Mouse (Mus musculus): ENCODE data around the gene Cnga1. TPM values are rescaled to one million over a fixed set of nuclear protein-coding genes. Genes with fewer than 3 reads are reported as not detected.
A peak's percentile ranks its signal among the peaks of the same experiment; 100 is the strongest.

Cnga1 gene
- polyA plus RNA-seq, 1 experiment from 2014 or later, result not detected

GRCm38 (mm10) chr5:72647418-72647907, 3.4 kb upstream of the Cnga1 start, which contains the start of gene Nipal1:
Gene Nipal1, plus strand, starts transcription at chr5:72647795.
- no peaks in the 10 kb centered on the region for H3K9me3 ChIP-seq (ENCODE audit: control insufficient read depth, low read length)
- no peaks in the 10 kb centered on the region for H3K36me3 ChIP-seq (replicated peaks; ENCODE audit: control insufficient read depth, insufficient read depth)
- no peak within 1 kb of the TSS for H3K27ac ChIP-seq
- peak within 1 kb of the TSS; percentile 25; the same call in 1 of the 2 replicates for H3K9ac ChIP-seq
- no peaks in the 10 kb centered on the region for H3K4me1 ChIP-seq (replicated peaks; ENCODE audit: control insufficient read depth, insufficient read depth, low read length)
- peak within 1 kb of the TSS; percentile 78 for H3K4me2 ChIP-seq (replicated peaks)
- peak; percentile 46 for DNase-seq (ENCODE audit: low spot score)
- ATAC-seq (ENCODE audit: low FRiP score), result peak; percentile 93
- WGBS, result under 1% methylated on average over 25 of the region's 25 CpGs
- H3K4me3 ChIP-seq (replicated peaks; ENCODE audit: low read length), result peak within 1 kb of the TSS; percentile 39
- H3K27me3 ChIP-seq (ENCODE audit: control insufficient read depth, insufficient read depth, low read length), result peaks cover 24% of the 10 kb centered on the region

GRCm38 (mm10) chr5:72646996-72647395, 2.9 kb upstream of the Cnga1 start:
- DNase-seq (ENCODE audit: low spot score) (no peak), ATAC-seq (ENCODE audit: low FRiP score) (no peak; the same call in 1 of the 2 replicates)
- no peaks in the 10 kb centered on the region for H3K9me3 ChIP-seq (ENCODE audit: control insufficient read depth, low read length)
- H3K27ac ChIP-seq, result no peak overlapping the region
- peaks cover 24% of the 10 kb centered on the region for H3K27me3 ChIP-seq (ENCODE audit: control insufficient read depth, insufficient read depth, low read length)
- H3K9ac ChIP-seq, result 0 out of 2 replicates have a peak overlapping the region, but pooled peaks have one; percentile 25
- 26% methylated on average over 10 of the region's 10 CpGs for WGBS
- no peaks in the 10 kb centered on the region for H3K4me1 ChIP-seq (replicated peaks; ENCODE audit: control insufficient read depth, insufficient read depth, low read length)
- H3K4me3 ChIP-seq (replicated peaks; ENCODE audit: low read length), result peak overlapping the region; percentile 39
- peak overlapping the region; percentile 78 for H3K4me2 ChIP-seq (replicated peaks)
- no peaks in the 10 kb centered on the region for H3K36me3 ChIP-seq (replicated peaks; ENCODE audit: control insufficient read depth, insufficient read depth)

GRCm38 (mm10) chr5:72646131-72646530, 2.1 kb upstream of the Cnga1 start:
- no peak overlapping the region for H3K4me3 ChIP-seq (replicated peaks; ENCODE audit: low read length)
- H3K4me1 ChIP-seq (replicated peaks; ENCODE audit: control insufficient read depth, insufficient read depth, low read length), result no peaks in the 10 kb centered on the region
- DNase-seq (ENCODE audit: low spot score) (no peak), ATAC-seq (ENCODE audit: low FRiP score) (no peak)
- H3K36me3 ChIP-seq (replicated peaks; ENCODE audit: control insufficient read depth, insufficient read depth), result no peaks in the 10 kb centered on the region
- 41% methylated on average over 10 of the region's 10 CpGs for WGBS
- H3K27ac ChIP-seq, result no peak overlapping the region
- H3K4me2 ChIP-seq (replicated peaks), result no peak overlapping the region
- H3K9me3 ChIP-seq (ENCODE audit: control insufficient read depth, low read length), result no peaks in the 10 kb centered on the region
- H3K9ac ChIP-seq, result no peak overlapping the region
- peaks cover 24% of the 10 kb centered on the region for H3K27me3 ChIP-seq (ENCODE audit: control insufficient read depth, insufficient read depth, low read length)

- H3K27ac ChIP-seq, result no peak overlapping the region
- WGBS, result 73% methylated on average over 7 of the region's 7 CpGs
- DNase-seq (ENCODE audit: low spot score), result no peak
- no peak for ATAC-seq (ENCODE audit: low FRiP score)
- H3K27me3 ChIP-seq (ENCODE audit: control insufficient read depth, insufficient read depth, low read length), result peaks cover 15% of the 10 kb centered on the region
- H3K4me1 ChIP-seq (replicated peaks; ENCODE audit: control insufficient read depth, insufficient read depth, low read length), result no peaks in the 10 kb centered on the region
- H3K4me3 ChIP-seq (replicated peaks; ENCODE audit: low read length), result no peak overlapping the region
- no peaks in the 10 kb centered on the region for H3K36me3 ChIP-seq (replicated peaks; ENCODE audit: control insufficient read depth, insufficient read depth)
- no peak overlapping the region for H3K4me2 ChIP-seq (replicated peaks)
- H3K9ac ChIP-seq, result no peak overlapping the region
- H3K9me3 ChIP-seq (ENCODE audit: control insufficient read depth, low read length), result no peaks in the 10 kb centered on the region
These were observed 420 bp downstream of the Cnga1 start for GRCm38 (mm10) chr5:72643655-72644054.

GRCm38 (mm10) chr5:72640072-72640471, 4.0 kb downstream of the Cnga1 start:
- no peak overlapping the region for H3K27ac ChIP-seq
- H3K9ac ChIP-seq, result no peak overlapping the region
- no peaks in the 10 kb centered on the region for H3K27me3 ChIP-seq (ENCODE audit: control insufficient read depth, insufficient read depth, low read length)
- no peak overlapping the region for H3K4me2 ChIP-seq (replicated peaks)
- WGBS, result 97% methylated on average over 1 of the region's 1 CpGs
- no peaks in the 10 kb centered on the region for H3K9me3 ChIP-seq (ENCODE audit: control insufficient read depth, low read length)
- no peak overlapping the region for H3K4me3 ChIP-seq (replicated peaks; ENCODE audit: low read length)
- DNase-seq (ENCODE audit: low spot score) (no peak), ATAC-seq (ENCODE audit: low FRiP score) (no peak)
- H3K4me1 ChIP-seq (replicated peaks; ENCODE audit: control insufficient read depth, insufficient read depth, low read length), result no peaks in the 10 kb centered on the region
- H3K36me3 ChIP-seq (replicated peaks; ENCODE audit: control insufficient read depth, insufficient read depth), result no peaks in the 10 kb centered on the region

GRCm38 (mm10) chr5:72636576-72636975, 7.5 kb downstream of the Cnga1 start:
- Histone ChIP-seq H3K27me3 (ENCODE audit: control insufficient read depth, insufficient read depth, low read length) (no peaks in the 10 kb centered on the region), H3K27ac (no peak overlapping the region), H3K36me3 (replicated peaks; ENCODE audit: control insufficient read depth, insufficient read depth) (no peaks in the 10 kb centered on the region), H3K4me2 (replicated peaks) (no peak overlapping the region), H3K4me1 (replicated peaks; ENCODE audit: control insufficient read depth, insufficient read depth, low read length) (no peaks in the 10 kb centered on the region), H3K9ac (no peak overlapping the region), H3K9me3 (ENCODE audit: control insufficient read depth, low read length) (no peaks in the 10 kb centered on the region), H3K4me3 (replicated peaks; ENCODE audit: low read length) (no peak overlapping the region)
- no peak for ATAC-seq (ENCODE audit: low FRiP score)
- no peak for DNase-seq (ENCODE audit: low spot score)
- WGBS, result 88% methylated on average over 3 of the region's 3 CpGs

- Histone ChIP-seq H3K4me3 (replicated peaks; ENCODE audit: low read length) (no peak overlapping the region), H3K9ac (no peak overlapping the region), H3K27ac (no peak overlapping the region), H3K4me1 (replicated peaks; ENCODE audit: control insufficient read depth, insufficient read depth, low read length) (no peaks in the 10 kb centered on the region), H3K27me3 (ENCODE audit: control insufficient read depth, insufficient read depth, low read length) (no peaks in the 10 kb centered on the region), H3K9me3 (ENCODE audit: control insufficient read depth, low read length) (no peaks in the 10 kb centered on the region), H3K36me3 (replicated peaks; ENCODE audit: control insufficient read depth, insufficient read depth) (no peaks in the 10 kb centered on the region), H3K4me2 (replicated peaks) (no peak overlapping the region)
- ATAC-seq (ENCODE audit: low FRiP score) (no peak), DNase-seq (ENCODE audit: low spot score) (no peak)
- 64% methylated on average over 3 of the region's 3 CpGs for WGBS
These were observed 8.0 kb downstream of the Cnga1 start for GRCm38 (mm10) chr5:72636122-72636521.

GRCm38 (mm10) chr5:72634791-72635271, 9.2 kb downstream of the Cnga1 start:
- Histone ChIP-seq H3K36me3 (replicated peaks; ENCODE audit: control insufficient read depth, insufficient read depth) (no peaks in the 10 kb centered on the region), H3K4me1 (replicated peaks; ENCODE audit: control insufficient read depth, insufficient read depth, low read length) (no peaks in the 10 kb centered on the region), H3K27me3 (ENCODE audit: control insufficient read depth, insufficient read depth, low read length) (no peaks in the 10 kb centered on the region), H3K9ac (no peak overlapping the region), H3K9me3 (ENCODE audit: control insufficient read depth, low read length) (no peaks in the 10 kb centered on the region), H3K4me2 (replicated peaks) (no peak overlapping the region), H3K27ac (no peak overlapping the region), H3K4me3 (replicated peaks; ENCODE audit: low read length) (no peak overlapping the region)
- DNase-seq (ENCODE audit: low spot score) (no peak), ATAC-seq (ENCODE audit: low FRiP score) (no peak)
- 91% methylated on average over 9 of the region's 9 CpGs for WGBS

GRCm38 (mm10) chr5:72630026-72630425, 14.0 kb downstream of the Cnga1 start:
- H3K36me3 ChIP-seq (replicated peaks; ENCODE audit: control insufficient read depth, insufficient read depth), result no peaks in the 10 kb centered on the region
- no peaks in the 10 kb centered on the region for H3K27me3 ChIP-seq (ENCODE audit: control insufficient read depth, insufficient read depth, low read length)
- WGBS, result 92% methylated on average over 6 of the region's 6 CpGs
- DNase-seq (ENCODE audit: low spot score) (no peak), ATAC-seq (ENCODE audit: low FRiP score) (no peak)
- H3K4me3 ChIP-seq (replicated peaks; ENCODE audit: low read length), result no peak overlapping the region
- no peaks in the 10 kb centered on the region for H3K9me3 ChIP-seq (ENCODE audit: control insufficient read depth, low read length)
- H3K9ac ChIP-seq, result no peak overlapping the region
- no peak overlapping the region for H3K4me2 ChIP-seq (replicated peaks)
- no peak overlapping the region for H3K27ac ChIP-seq
- H3K4me1 ChIP-seq (replicated peaks; ENCODE audit: control insufficient read depth, insufficient read depth, low read length), result no peaks in the 10 kb centered on the region

GRCm38 (mm10) chr5:72621022-72621421, 23.1 kb downstream of the Cnga1 start:
- 92% methylated on average over 1 of the region's 1 CpGs for WGBS
- Histone ChIP-seq H3K9ac (no peak overlapping the region), H3K27ac (no peak overlapping the region), H3K4me3 (replicated peaks; ENCODE audit: low read length) (no peak overlapping the region), H3K4me1 (replicated peaks; ENCODE audit: control insufficient read depth, insufficient read depth, low read length) (no peaks in the 10 kb centered on the region), H3K4me2 (replicated peaks) (no peak overlapping the region), H3K36me3 (replicated peaks; ENCODE audit: control insufficient read depth, insufficient read depth) (no peaks in the 10 kb centered on the region), H3K27me3 (ENCODE audit: control insufficient read depth, insufficient read depth, low read length) (no peaks in the 10 kb centered on the region), H3K9me3 (ENCODE audit: control insufficient read depth, low read length) (no peaks in the 10 kb centered on the region)
- DNase-seq (ENCODE audit: low spot score), result no peak
- no peak for ATAC-seq (ENCODE audit: low FRiP score)

Data from hindbrain, embryonic 14.5 days (tissue).